Mouse (Mus musculus): ENCODE data around the gene Trim80.
"Not testable (repeated sequence)": the region's sequence is repeated elsewhere in the genome, so short reads cannot be mapped to it uniquely, and the experiment has no call there.

Trim80 gene

DNA sequence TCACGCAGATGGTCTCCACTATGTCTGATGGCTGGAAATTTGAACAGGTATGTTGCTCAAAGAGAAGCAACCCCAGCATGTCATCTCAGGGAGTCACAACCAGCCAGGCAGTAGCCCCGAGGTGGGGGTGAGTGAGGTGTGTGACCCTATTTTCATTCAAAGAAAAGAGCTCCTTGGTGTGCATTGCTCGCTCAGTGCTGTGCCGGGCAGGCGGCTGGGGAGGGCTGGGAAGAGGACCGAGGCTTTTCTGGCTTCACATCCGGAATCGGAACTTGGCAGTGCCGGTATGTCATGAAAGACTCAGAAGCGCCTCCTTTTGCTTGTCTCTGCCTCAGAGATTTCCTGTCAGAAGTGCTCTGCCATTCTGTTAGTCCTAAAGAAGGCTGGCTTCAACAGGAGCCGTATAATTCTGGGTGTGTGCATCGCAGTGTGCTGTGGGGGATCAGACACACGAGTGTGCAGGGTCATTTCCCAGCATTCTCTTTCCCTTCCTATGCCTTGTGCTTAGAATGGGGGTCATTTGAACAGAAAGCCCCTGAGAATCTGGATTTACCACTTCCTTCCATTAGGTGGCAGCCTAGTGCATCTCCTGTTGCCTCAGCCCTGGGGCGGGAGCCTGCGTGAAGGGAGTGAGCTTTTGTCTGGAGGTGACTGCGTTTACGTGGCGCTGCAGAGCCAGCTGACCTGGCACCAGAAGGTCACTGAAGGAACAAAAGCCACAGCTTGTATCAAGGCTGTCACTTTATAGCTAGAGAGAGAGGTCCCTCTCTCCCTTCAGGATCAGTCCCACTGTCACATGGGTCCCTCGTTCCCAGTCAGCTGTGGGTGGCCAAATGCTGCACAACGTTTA is 12.6 kb upstream of the Trim80 start:
- DNase-seq (ENCODE audit: low spot score), result no peak

DNA sequence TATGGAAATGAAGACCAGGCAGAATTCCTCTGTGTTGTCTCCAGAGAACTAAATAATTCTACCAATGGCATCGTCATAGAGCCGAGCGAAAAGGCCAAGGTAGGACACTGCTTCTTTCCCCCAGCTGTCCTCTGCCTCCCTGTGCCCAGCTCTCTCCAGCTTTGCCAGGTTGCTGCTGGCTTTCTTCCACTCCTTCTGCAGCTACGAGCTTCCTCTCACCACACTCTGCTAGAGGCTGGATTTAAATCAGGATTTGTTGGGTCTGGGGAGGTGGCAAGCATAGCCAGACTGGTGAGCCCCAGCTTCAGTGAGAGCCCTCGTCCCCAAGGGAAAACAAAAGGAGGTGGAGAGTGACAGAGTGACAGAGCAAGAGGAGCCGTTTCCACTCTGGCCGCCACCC is 11.0 kb upstream of the Trim80 start:
- DNase-seq (ENCODE audit: low spot score), result no peak

DNA sequence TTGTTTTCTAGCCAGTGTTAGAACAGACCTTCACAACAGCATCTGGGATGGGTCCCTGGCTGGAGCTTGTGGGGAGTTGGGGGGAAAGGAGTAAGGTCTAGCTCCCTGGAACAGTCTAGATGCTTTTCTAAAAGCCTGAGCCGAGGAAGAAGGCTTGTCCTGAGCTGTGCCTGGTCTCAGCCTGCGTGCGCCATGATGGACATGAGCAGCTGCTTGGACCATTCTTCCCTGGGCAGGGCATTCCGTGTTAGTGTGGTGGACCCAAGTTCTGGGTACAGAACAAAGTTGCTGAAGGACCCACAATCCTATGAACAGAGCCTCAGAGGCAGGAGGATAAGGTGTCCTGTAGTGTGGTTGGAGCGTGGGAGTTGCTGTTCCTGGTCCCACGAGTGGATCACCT is 9.8 kb upstream of the Trim80 start:
- no peak for DNase-seq (ENCODE audit: low spot score)

DNA sequence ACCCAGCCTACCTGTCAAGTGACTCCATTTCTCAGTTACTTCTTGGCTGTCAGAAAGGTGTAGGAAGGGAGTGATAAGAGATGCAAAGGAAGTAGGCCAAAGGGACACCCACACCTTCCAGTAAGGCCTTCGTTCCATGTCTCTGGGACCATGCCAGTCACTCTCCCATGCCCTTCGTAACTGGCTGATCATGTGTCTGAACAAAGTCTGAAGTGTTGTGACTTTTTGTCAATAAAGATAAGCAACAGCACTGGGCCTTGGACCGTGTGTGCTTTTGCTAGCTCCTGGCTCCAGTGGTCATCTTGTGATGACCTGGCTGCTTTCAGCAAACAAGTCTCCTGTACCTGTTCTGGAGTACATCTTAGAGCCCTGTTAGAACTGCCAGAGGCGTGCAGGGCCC is 7.5 kb upstream of the Trim80 start:
- no peak for DNase-seq (ENCODE audit: low spot score)

DNA sequence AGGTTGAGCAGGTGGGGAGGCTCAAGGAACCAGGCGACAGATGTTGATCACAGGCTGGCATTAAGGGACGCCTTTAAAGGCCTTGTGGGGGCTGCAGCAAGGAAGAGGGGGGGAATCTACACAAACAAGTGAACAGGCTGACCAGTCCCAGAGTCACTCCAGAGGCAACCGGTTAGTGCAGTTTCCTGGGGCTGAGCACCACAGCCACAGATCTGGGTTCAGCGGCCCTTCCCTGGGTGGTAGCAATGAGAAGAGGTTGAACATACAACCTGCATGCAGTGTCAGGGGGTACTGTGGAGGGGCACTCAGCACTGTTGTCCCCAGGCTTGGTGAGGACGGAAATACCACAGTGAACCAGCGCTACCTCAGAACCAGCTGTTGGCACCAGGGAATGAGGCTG is 7.0 kb upstream of the Trim80 start:
- DNase-seq (ENCODE audit: low spot score), result no peak

DNA sequence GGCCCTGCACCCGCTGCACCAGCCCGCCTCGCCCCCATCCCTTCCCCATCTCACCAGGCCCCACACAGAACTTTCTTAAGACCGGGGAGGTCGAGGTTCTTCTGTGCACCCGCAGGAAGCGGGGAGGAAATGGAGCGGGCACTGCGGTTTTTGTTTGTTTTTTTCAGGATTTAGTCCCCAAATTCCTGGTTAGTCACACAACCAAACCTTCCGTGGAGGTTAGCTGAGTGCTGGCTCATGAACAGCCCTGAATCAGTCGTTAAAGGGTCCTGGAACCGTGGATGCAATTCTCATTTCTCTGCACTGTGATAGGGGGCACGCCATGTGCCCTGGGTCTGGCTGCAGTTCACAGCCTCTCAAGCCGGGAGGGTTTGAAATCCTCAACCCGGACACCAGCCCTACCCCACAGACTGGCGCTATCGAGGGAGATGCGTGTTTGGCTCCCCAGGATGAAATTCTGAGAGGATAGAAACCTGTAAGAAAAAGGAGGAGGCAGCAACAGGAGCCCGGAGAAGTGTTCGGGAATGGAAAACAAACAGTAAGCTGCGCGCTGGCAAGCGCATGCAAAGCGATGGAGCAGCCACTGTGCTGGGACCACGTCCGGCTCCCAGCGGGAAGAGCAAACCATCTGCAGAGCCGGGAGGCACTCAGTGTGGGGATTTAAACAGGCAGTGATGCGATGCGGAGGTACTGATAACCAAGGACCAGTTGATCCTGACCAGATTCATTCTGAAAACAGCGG is 4.6 kb upstream of the Trim80 start:
- no peak for DNase-seq (ENCODE audit: low spot score)

DNA sequence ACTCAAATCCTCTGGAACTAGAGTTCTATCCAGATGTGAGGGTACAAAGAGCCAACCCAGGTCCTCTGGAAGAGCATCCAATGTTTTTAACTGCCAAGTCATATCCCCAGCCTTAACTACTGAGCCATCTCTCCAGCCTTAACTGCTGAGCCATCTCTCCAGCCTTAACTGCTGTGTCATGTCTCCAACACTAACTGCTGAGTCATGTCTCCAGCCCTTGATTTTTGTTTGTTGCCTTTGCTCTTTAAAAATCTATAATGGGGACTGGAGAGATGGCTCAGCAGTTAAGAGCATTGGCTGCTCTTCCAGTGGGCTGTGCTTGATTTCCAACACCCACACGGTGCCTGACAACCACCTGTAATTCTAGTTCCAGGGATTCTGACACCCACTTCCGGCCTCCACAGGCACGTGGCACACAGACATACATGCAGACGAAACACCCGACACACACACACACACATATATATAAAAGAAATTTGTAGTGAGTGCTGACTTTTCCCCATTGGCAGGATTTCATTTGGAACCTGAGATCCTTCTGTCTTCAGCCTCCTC is 2.7 kb upstream of the Trim80 start:
- DNase-seq (ENCODE audit: low spot score), result no peak

DNA sequence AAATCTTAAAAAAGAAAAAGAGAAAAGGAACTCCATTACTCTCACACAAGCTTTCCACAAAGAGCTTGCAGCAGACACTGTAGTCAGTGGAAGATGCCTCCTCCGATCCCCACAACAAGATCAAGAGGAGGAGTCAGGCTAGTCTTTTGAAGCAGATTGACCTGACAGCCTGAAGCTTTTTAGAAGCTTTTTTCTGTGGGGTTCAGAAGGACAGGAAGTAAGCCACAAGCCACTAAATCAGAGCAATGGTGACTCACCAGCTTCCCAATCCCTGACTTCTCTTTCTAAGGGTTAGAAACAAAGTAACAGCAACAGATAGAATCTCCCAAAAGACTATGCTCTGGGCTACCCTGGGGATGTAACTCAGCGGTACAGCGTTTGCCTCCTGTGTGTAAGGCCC is 1.0 kb upstream of the Trim80 start:
- DNase-seq (ENCODE audit: low spot score), result no peak

DNA sequence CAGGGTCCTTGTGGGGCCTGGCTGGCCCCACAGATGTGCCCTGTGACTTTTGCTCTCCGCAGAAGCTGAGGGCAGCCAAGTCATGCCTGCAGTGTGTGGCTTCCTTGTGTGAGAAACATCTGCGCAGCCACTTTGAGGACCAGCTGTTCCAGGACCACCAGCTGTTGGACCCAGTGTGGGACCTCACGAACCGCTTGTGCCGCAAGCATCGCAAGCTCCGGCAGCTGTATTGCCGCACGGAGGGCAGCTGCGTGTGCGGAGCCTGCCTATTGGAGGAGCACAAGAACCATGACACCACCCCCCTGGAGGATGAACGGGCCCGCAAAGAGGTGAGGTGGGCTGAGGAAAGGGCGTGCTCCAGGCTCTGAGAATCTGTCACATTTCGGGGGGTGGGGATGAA is 1.1 kb downstream of the Trim80 start:
- DNase-seq (ENCODE audit: low spot score), result no peak

DNA sequence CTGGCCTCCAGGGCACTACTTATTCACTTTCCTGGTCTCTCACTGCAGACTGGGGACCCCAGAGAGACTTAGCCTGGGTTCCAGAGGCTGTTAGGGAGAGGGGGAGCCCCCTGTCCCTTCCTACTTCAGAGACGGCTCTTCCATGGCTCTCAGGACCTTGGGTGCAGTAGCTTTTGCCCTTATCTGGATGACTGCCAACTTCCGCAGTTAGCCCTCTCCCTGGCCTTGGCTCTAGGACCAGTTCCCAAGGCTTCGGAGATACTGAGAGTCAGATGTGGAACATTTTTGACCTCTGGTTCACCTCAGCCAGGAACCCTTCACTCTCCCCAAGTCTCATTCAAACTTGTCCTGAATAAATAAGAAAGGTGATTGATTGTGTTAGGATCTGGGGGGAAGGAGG is 6.6 kb downstream of the Trim80 start:
- peak; percentile 62 for DNase-seq (ENCODE audit: low spot score)

DNA sequence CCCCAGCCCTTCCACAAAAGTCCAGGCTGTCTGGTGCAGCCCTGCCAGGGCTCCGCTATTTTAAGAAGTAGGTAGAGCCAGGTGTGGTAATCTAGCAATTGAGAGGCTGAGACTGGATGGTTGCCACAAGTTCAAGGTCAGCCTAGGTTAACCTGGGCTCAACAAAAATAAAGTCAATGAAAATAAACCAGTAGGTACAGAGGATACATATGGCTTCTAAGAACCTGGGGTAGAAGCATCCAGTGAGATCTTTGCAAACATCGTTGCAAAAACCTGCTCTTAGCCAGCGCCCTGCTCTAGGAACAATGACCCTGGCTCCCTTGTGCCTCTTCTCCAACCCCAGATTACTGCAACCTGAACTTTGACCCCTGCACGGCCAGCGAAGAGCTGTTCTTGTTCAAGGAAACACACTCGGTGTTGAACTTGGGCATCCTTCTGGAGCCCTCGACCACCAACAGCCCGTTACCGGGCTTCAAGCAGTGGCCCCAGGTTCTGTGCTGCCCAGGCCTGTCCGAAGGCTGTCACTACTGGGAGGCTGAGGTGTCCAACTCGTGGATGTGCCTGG is 7.1 kb downstream of the Trim80 start:
- no peak for DNase-seq (ENCODE audit: low spot score)

DNA sequence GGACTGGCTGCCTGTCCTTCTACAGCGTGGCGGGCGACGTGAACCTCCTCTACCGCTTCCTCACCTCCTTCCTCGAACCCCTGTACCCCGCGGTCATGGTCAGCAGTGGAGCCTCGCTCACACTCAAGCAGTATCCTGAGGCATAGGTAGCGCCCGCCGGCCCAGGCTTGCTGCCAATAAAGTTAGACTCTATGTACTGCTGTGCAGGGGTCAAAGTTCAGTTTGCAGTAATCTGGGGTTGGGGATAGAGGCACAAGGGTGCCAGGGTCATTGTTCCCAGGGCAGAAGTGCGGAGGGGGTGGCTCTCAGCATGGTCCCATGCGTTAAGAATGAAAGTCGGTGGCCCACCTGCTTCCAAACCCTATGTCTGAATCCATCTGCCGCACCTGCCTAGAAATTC is 7.7 kb downstream of the Trim80 start:
- DNase-seq (ENCODE audit: low spot score), result no peak

DNA sequence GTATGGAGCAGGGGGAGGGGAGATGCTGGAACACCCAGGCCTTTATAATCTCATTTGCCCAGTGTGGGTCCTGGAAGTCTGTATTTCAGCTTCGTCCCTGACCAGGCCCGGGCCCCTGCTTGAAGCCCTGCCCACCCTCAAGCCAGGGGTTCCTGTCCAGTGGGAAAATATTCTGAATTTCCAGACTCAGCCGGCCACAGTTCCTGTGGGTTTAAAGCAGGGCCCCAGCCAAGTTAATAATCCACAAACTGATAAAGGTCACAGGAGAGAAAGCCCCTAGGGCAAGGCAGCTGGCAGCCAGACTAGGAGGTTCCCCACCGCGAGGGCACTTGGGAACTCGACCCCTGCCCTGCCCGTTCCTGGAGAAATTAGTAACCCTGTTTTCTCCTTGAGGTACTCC is 8.7 kb downstream of the Trim80 start:
- DNase-seq (ENCODE audit: low spot score), result no peak

DNA sequence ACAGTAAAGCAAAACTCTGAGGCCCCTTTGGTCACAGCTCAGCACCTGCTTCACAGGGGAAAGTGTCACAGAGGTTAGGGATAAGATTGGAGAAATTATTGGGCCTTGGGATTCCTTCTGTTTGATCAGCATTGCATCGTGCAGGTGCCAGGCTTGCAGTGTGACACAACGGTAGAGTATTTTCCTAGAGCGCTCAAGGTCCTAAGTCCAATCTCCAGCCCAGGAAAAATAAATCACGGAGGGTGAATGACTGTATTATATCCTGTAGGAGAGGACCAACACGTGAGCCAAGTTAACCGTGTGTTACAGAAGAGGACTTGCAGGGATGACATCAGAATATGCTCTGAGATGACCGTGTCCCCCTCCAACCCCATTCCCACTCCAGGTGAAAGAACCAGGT is 9.8 kb downstream of the Trim80 start:
- no peak for DNase-seq (ENCODE audit: low spot score)

DNA sequence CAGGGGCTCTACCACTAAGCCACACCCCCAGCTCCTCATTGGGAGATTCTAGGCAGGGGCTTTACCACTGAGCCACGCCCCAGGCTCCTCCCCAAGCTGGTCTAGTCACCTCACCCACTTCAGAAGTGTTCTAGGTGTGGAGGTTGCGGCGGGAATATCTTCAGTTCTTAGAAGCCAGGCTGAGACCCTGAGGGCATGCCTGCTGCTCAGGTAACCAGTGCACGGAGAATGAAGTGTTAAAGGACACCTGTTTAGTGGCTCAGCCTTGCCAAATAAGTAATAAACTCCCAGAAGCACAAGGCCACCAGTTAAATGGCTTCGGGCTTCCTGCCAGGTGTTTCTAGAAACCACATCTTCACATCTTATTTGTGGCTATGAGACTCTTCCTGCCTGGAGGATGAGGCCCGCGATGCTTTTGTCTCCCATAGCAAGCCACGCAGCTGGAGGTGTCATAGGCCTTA is 11.5 kb downstream of the Trim80 start:
- no peak for DNase-seq (ENCODE audit: low spot score)

DNA sequence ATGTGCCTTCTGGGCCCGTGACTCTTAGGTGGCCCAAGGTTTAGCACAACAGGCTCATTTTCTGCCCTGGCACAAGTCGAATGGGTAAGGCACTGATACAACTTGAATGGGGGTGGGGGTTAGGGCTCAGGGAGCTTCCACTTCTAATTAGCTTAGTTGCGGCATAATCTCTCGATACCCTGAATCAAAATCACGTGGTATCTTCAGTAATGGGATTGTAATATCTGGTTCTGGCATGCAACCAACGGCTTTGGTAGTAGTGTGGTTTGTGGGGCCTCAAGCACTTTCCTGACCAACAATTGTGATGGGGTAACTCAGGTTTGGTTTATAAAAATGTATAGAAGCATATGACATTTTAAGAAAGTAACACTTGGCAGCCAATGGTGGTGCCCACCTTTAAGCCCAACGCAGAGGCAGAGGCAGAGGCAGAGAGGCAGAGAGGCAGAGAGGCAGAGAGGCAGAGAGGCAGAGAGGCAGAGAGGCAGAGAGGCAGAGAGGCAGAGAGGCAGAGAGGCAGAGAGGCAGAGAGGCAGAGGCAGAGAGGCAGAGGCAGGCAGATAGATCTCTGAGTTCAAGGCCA is 12.0 kb downstream of the Trim80 start:
- DNase-seq (ENCODE audit: low spot score), result no peak

DNA sequence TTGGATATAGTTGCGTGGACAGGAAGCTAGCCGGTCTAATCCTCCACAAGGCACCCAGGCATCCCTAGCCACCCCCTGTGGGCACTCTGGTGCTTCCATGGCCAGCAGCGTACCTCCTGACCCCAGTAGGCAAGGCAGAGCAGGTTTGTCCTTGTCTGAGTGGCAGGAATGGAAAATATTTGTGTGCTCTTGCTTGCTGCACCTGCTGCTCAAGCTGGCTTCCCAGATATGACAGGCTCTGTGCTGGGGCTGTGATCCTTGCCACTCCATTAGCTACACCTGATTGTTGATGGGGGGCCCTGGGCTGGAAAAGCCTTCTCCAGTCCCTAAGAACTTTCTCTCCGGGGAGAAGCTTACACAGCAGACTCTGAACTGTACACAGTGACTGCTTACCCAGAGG is 13.0 kb downstream of the Trim80 start:
- no peak for DNase-seq (ENCODE audit: low spot score)

DNA sequence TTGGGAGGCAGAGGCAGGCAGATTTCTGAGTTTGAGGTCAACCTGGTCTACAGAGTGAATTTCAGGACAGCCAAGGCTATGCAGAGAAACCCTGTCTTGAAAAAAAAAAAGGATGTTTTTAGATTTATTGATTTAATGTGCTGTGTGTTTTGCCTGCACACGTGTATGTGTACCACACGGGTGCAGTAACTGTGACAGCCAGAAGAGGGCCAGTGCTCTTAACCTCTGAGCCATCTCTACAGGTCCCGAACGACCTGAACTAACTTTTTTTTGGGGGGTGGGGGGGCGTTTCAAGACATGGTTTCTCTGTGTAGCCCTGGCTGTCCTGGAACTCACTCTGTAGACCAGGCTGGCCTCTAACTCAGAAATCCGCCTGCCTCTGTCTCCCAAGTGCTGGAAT is 14.5 kb downstream of the Trim80 start:
- DNase-seq (ENCODE audit: low spot score), result not testable (repeated sequence)

DNA sequence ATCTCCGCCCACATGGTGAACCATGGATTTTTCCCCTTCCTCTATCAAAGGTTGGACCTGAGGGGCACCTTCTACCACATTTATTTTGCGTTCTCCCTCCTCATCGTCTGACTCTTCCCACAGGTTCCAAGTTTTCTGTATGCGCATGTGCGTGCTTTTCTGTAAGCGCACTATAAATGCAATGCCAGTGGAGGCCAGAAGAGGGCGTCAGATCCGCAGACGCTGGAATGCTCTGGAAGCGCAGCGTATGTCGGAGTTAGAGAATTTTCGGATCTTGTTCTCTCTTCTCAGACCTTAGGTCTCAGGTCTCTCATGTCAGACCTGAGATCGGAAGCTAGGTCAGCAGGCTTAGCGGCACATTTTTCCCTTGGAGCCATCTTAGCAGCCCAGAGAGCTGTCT is 15.3 kb downstream of the Trim80 start:
- no peak for DNase-seq (ENCODE audit: low spot score)

DNA sequence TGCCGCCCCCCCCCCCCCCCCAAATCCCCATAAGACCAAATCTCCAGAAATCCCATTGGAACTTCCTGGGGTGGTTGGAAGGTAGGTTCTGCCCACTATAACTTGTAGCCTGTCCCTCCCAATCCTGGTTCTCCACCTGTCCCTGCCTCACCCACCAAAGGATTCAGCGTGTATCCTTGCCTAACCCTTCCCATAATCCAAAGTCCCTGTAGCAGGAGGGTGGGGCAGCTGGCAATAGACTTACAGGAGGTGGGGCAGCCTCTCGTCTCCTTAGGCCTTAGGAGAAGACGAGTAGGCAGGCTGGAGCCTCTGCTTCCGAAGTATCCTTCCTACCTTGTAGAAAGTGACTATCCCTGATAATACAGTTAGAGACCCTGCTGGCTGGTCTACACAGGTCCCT is 15.8 kb downstream of the Trim80 start:
- no peak for DNase-seq (ENCODE audit: low spot score)

DNA sequence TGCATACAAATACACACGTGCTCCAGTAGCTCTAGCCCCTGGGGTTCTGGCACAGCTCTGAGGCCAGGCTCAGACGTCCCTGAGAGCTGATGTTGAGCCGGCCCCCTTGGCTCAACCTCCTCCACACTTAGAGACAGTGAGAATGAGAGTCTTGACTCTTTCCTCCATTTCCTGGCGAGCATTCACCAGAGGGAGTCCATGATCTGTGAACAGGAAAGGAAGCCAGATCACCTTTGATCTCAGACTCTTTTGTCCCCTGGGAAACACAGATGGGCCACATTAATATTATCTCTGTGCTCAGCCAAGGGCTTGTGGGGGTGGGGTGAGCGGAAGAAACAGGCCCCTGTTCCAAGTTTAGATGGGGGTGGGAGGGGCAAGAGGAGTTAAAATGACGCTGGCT is 17.1 kb downstream of the Trim80 start:
- DNase-seq (ENCODE audit: low spot score), result no peak

DNA sequence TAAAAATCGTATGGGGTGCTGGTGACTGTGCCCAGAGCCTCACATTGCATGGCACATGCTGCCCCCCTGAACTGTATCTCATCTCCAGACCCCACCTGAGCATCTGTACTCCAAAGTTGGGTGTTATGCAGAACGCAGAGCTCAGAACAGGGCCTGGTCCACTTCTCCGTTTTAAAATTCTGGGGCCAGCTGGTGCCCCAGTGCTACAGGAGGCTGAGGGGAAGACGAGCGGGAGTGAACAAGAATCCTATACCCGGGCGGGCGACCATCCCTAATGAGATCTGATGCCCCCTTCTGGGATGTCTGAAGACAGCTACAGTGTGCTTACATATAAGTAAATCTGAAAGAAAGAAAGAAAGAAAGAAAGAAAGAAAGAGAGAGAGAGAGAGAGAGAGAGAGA is 20.6 kb downstream of the Trim80 start:
- no peak for DNase-seq (ENCODE audit: low spot score)

DNA sequence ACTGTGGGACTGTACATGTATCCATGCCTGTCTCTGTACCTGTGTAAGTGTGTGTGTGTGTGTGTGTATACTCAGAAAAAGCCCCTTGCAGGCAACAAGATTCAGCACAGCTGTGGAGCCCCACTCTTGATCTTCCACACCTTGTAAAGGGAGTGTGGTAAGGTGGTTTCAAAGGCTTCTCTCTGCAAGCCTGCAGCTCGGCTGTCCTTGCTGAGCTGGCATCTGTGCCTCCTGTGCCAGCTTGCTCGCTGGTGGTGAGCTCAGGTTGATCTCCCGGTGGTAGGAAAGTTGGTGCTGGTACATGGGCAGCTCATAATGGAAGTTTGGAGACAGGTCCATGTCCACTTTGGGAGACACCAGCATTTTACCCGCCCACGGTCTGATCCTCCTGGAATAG is 21.5 kb downstream of the Trim80 start:
- DNase-seq (ENCODE audit: low spot score), result no peak

All from testis, postnatal 14 days (tissue).